Mouse (Mus musculus) kidney, postnatal 36 days (tissue): ENCODE measurements around the gene Sgcd.

Experiments used
- DNase-seq, 2 experiments: peaks; one replicate each; pipeline ENCODE4 v3.0.0; 2021 to 2022; ENCODE audit warnings: mixed read lengths in 2 of 2

Gene Sgcd

GRCm38 (mm10) chr11:47250301-47250700 lies 738.5 kb downstream of the Sgcd start:
- DNase-seq, result no peak

- no peak for DNase-seq
These were observed 740.4 kb downstream of the Sgcd start for GRCm38 (mm10) chr11:47248345-47248893.

GRCm38 (mm10) chr11:47247703-47248344 lies 740.9 kb downstream of the Sgcd start:
- no peak for DNase-seq

GRCm38 (mm10) chr11:47242401-47242800 lies 746.4 kb downstream of the Sgcd start:
- no peak for DNase-seq

- no peak for DNase-seq
These were observed 760.5 kb downstream of the Sgcd start for GRCm38 (mm10) chr11:47228222-47228621.

GRCm38 (mm10) chr11:47224148-47224547 lies 764.6 kb downstream of the Sgcd start:
- DNase-seq, result no peak

GRCm38 (mm10) chr11:47211531-47211930 lies 777.2 kb downstream of the Sgcd start:
- no peak for DNase-seq

GRCm38 (mm10) chr11:47206461-47206860 lies 782.3 kb downstream of the Sgcd start:
- DNase-seq, result no peak

- DNase-seq, result no peak
These were observed 789.7 kb downstream of the Sgcd start for GRCm38 (mm10) chr11:47199106-47199505.

- DNase-seq, result no peak
These were observed 800.2 kb downstream of the Sgcd start for GRCm38 (mm10) chr11:47188556-47188955.

- DNase-seq, result no peak
These were observed 813.8 kb downstream of the Sgcd start for GRCm38 (mm10) chr11:47174977-47175376.

- peak in 1 of 2 experiments; percentile 20 for DNase-seq
These were observed 817.7 kb downstream of the Sgcd start for GRCm38 (mm10) chr11:47170926-47171625.

GRCm38 (mm10) chr11:47167376-47167775 lies 821.4 kb downstream of the Sgcd start:
- no peak for DNase-seq

GRCm38 (mm10) chr11:47158089-47158488 lies 830.7 kb downstream of the Sgcd start:
- no peak for DNase-seq

GRCm38 (mm10) chr11:47156730-47157693 lies 831.8 kb downstream of the Sgcd start:
- peak; percentile 5 to 24 for DNase-seq

GRCm38 (mm10) chr11:47154837-47155430 lies 833.8 kb downstream of the Sgcd start:
- DNase-seq, result peak; percentile 21

GRCm38 (mm10) chr11:47149607-47150006 lies 839.2 kb downstream of the Sgcd start:
- DNase-seq, result peak; percentile 26 to 48

- no peak for DNase-seq
These were observed 848.9 kb downstream of the Sgcd start for GRCm38 (mm10) chr11:47139867-47140266.

- DNase-seq, result no peak
These were observed 849.5 kb downstream of the Sgcd start for GRCm38 (mm10) chr11:47139271-47139670.

GRCm38 (mm10) chr11:47132410-47132809 lies 856.4 kb downstream of the Sgcd start:
- no peak for DNase-seq

GRCm38 (mm10) chr11:47130432-47130831 lies 858.3 kb downstream of the Sgcd start:
- no peak for DNase-seq

GRCm38 (mm10) chr11:47129992-47130391 lies 858.8 kb downstream of the Sgcd start:
- DNase-seq, result peak in 1 of 2 experiments; percentile 2
